Mouse (Mus musculus) ovary, postnatal 14 days (tissue): ENCODE results near the gene Exog.

ENCODE experiments used
- DNase-seq: peaks from one replicate; pipeline ENCODE4 v3.0.0; 2022; ENCODE audit warnings: low spot score

The Exog gene

GRCm38 (mm10) chr9:119444738-119445429 lies at the start of gene Exog:
TSS of gene Exog (plus strand) at chr9:119444943.
- DNase-seq: peak; percentile 98

- no peak for DNase-seq
Observed at GRCm38 (mm10) chr9:119401351-119401750, 43.4 kb upstream of the Exog start.

GRCm38 (mm10) chr9:119401801-119402214 lies 42.9 kb upstream of the Exog start, which contains the start of gene Acvr2b:
TSS of gene Acvr2b (plus strand) at chr9:119402118.
- DNase-seq: peak; percentile 90

- DNase-seq: peak; percentile 42
Observed at GRCm38 (mm10) chr9:119402253-119403235, 42.2 kb upstream of the Exog start.

DNA sequence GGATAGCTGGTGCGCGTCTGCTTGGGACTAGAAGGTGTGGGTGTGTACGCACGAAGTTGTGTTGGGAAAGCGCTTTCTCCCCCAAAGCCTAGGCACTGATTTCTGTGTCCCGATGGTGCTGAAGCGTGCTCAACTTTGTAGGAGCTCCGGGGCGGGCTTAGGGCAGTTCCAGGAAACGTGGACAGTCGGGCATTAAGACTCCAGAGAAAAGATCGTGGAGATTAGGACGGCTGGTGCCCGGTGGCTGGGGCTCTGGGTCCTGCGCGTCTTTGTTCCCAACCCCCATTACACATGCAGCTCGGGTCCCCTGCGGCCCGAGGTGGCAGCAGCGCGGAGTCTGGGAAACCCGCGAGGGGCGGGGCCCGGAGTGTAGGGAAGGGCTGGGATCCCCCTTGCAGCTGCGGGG lies 41.5 kb upstream of the Exog start:
- DNase-seq: no peak

GRCm38 (mm10) chr9:119404090-119404489 lies 40.7 kb upstream of the Exog start:
- no peak for DNase-seq

- no peak for DNase-seq
Observed at GRCm38 (mm10) chr9:119407884-119408283, 36.9 kb upstream of the Exog start.

GRCm38 (mm10) chr9:119408898-119409664 lies 35.7 kb upstream of the Exog start:
- DNase-seq: no peak

DNA sequence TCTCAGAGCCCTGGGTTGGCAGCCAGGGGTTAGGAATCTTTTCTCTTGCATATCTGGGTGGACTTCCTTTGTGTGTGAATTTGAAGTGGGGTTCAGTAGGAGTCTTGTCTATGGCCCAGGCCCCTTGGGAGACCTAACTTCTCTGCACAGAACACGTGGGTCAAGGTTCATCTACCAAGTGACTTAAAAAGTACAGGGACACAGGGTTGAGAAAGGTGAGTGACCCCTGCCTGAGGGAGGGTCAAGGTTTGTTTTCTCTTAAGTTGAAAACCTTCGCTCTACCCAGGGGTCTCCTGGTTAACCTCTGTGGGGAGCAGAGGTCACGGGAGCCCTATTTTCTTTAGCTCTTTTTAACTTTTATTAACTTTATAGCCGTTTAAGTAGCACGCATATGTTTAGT lies 34.9 kb upstream of the Exog start:
- DNase-seq: no peak

DNA sequence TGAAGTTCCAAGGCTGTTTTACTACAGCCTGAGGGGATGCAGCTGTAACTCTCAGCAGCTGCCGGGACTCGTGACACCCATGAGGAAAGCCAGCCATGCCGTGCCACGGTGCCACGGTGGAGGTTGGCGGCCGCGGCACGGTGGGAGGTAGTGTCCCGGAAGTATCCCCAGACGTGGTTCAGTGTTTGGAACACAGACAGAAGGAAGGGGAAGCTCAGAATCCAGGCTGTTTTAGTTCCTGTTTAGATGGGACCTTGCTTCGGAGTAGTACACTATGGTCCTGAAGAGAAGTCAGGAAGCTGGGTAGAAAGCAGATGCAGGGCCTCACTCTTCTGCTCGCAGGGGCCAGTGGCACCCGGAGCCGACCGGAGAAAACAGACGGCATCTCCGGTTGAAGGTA lies 26.7 kb upstream of the Exog start:
- no peak for DNase-seq

DNA sequence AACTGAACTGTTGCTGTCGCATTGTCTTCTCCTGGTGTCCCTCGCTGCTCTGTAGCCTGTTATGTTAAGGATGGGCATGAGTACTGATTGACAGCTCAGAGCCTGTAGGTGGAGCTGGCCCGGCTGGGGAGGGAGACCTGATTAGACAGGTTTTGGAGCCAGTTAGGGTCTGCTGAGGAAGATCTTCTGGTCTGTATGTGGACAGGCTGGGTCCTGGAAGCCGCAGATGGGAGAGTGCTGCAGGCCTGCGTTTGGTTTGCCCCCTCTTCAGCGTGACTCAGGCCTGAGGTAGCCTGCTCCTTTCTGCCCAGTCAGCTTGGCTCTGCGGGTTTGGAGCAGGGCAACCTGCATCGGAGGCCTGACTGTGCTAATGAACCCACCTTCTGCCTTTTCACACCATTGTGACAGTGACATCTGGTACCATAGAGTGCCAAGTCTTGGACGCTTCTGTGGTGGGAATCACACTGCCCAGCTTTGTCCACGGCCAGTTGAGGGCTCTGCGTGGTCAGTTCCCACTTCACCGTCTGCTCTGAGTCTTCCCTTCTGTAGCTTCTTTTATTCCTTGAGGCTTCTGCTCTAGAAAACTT lies 24.8 kb upstream of the Exog start:
- DNase-seq: no peak

GRCm38 (mm10) chr9:119425217-119425975 lies 19.3 kb upstream of the Exog start:
- peak; percentile 35 for DNase-seq

DNA sequence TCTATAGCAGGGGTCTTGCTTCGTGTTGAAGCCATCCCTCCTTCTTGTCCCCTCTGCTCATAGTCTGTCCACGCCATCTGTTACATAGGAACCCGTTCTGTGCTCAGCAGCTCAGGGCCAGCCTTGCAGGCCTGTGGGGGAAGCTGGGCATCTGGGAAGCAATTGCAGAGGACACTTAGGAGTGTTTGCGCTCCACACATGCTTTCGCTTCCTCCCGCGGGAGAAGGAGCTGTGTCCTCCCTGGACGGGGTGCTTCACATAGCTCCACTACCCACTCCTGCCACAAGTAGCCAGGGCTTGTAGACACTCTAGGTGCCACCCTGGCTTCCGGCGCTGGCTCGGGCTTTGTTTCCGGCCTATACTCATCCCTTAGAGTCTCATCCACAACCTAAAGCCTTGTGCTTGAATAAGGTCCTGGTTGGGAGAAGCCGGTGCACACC lies 18.7 kb upstream of the Exog start:
- DNase-seq: no peak

- DNase-seq: no peak
Observed at GRCm38 (mm10) chr9:119426483-119426882, 18.3 kb upstream of the Exog start.

GRCm38 (mm10) chr9:119430311-119430710 lies 14.4 kb upstream of the Exog start:
- peak; percentile 74 for DNase-seq

DNA sequence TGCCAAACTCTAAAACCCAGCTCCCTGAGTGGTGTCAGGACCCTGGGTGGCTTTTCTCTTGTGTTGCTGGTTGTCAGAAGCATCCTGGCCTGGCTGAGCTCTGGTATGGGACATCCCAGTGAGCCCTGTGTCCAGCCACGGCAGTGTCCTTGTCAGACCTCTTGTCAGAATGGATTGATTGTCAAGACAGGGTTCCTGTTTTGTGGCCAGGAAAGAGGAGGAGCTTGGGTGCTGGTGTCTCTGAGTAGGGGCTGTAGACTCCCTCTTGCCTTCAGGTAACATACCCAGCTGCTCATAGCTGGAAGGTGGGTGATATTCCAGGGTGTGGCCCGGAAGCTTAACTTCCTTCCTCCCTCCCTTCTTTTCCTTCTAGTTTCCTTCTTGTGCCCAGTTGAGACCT lies 8.9 kb upstream of the Exog start:
- DNase-seq: no peak

GRCm38 (mm10) chr9:119438065-119438464 lies 6.7 kb upstream of the Exog start:
- no peak for DNase-seq

DNA sequence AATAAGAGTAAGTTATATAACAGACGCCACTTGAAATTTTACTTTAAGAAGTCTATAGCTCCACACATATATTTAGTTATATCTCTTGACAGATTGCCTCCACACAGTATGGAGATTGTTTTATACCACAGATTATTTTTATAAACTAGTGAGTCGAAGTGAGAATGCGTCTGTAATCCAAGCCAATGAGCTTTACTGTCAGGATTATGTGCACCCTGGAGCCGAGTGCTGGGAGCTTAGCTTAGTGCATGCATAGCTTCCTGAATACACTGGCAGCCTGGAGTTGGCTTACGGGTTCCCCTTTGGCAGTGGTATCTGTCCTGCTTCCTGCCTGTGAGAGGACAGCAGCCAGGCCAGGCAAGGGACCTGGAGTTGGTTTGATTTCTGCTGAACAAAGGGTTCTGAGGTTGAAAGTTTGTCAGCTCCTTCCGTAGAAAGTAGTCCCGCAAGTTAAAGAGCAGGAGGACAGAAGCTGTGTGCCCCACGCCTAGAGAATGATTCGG lies 6.2 kb upstream of the Exog start:
- DNase-seq: no peak

DNA sequence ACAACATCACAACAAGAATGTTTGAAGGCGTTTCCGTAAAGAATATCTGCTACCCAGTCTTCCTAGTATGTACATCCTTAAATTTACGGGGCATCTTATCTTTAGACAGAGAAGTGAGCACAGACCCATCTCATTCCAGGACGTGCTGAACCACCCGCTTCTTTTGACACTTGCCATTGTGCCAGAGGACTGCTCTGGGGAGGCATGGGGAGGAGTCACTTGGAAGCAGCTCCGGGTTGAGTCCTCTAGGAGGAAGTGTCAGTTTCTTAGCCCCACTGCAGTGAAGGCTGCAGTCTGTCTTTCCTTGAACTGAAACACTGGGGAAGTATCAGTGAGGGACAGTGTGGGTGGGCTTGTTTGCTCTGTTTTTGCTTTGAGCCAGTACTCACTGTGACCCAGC lies 994 bp downstream of the Exog start:
- DNase-seq: no peak

DNA sequence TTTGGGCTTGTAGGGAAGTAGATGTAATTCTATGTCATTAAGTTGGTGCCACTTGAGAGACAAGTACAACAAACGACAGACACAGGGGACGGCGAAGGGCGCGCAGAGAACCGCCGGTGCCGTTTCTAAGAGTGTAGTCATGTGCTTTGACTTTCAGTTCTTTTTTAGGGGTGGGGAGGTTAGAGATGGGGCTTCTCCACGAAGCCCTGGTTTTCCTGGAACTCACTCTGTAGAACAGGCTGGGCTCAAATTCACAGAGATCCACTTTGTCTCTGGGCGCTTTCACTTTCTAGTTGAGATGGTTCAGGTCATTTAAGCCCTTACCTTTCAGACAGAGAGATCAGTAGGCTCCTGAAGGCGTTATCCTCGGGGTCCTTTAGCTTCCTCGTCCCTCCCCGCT lies 11.2 kb downstream of the Exog start:
- DNase-seq: no peak

DNA sequence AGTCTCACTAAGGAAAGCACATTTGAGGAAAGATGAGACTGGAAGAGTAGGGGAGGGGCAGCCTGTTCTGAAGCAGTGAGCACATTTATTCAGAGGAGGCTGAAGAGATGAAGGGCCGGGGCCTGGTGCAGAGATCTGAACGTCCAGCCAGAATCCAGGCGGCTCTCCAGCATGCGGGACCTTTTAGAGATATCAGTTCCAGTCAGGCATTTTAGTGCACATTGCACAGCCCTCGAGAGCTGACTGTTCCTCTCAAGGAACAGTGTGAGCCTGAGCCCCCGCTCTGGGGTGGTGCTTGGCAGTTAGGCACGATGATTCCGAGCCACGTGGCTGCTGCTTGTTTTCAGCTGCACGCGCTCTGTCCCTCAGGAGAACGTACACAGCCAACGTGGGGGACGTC lies 12.4 kb downstream of the Exog start:
- DNase-seq: no peak
